Comparison of ENCODE assay signal across 8 mouse cellular contexts in genomic region chr11:62966765-62967633, GRCm38 (mm10). TPM values are rescaled to one million over a fixed set of nuclear protein-coding genes. Genes with fewer than 3 reads are reported as not detected.
DNase-seq lines count a peak whose midpoint lies in the region; ATAC-seq and TF ChIP-seq lines count a peak whose summit lies in the region.

No protein-coding gene starts in this region.

- peak overlapping the region; percentile 43 for H3K4me2 ChIP-seq in hindbrain, postnatal 0 days (ENCODE audit: low read depth, low read length)
- peak overlapping the region; percentile 45 for H3K4me2 ChIP-seq in midbrain, embryonic 14.5 days (ENCODE audit: low read length)

- H3K9me3 ChIP-seq in hindbrain, postnatal 0 days (ENCODE audit: low read length) = no peaks in the 10 kb centered on the region
- no peaks in the 10 kb centered on the region for H3K9me3 ChIP-seq in midbrain, embryonic 14.5 days (ENCODE audit: control insufficient read depth, low read length)

- no peaks in the 10 kb centered on the region for H3K4me1 ChIP-seq in hindbrain, postnatal 0 days (ENCODE audit: insufficient read depth, low read length)
- 0 out of 2 replicates have a peak, but pooled peaks cover 10% of the 10 kb centered on the region for H3K4me1 ChIP-seq in midbrain, embryonic 14.5 days (ENCODE audit: control insufficient read depth, insufficient read depth, low read length)

- no peaks in the 10 kb centered on the region for H3K27me3 ChIP-seq in hindbrain, postnatal 0 days (ENCODE audit: insufficient read depth, low read length)
- no peaks in the 10 kb centered on the region for H3K27me3 ChIP-seq in midbrain, embryonic 14.5 days (ENCODE audit: control insufficient read depth, insufficient read depth, low read length)

- WGBS in hindbrain, postnatal 0 days = 5% methylated on average over 27 of the region's 27 CpGs
- WGBS in midbrain, embryonic 14.5 days = 5% methylated on average over 27 of the region's 27 CpGs

- ATAC-seq in hindbrain, postnatal 0 days = peak; percentile 95
- no peak for ATAC-seq in midbrain, embryonic 14.5 days (ENCODE audit: low FRiP score, low TSS enrichment)
- no peak for ATAC-seq in CD4-positive, CD25-positive, alpha-beta regulatory T cell, adult 4 months

- intact Hi-C loops in gastrocnemius, postnatal 14 days (cut with DNase I; ENCODE audit: low total_unique reads) = no loop called here
- intact Hi-C loops in left cerebral cortex, postnatal 4 days (cut with DNase I) = no loop called here

- TF ChIP-seq CTCF in hindbrain, postnatal 0 days (IDR thresholded peaks at IDR 0.05; ENCODE audit: low read depth) = peak; percentile 19; the same call in 1 of the 2 replicates

- DNase-seq in NIH3T3 (ENCODE audit: low read depth) = peak; percentile 89
- peak; percentile 77 for DNase-seq in embryo, embryonic 11 days
- peak; percentile 84 for DNase-seq in gastrocnemius, postnatal 14 days
- peak; percentile 64 for DNase-seq in hindbrain, postnatal 0 days (ENCODE audit: low spot score)
- peak; percentile 48 for DNase-seq in left cerebral cortex, postnatal 4 days
- DNase-seq in midbrain, embryonic 14.5 days = peak; percentile 62
- DNase-seq in urinary bladder, postnatal 36 days (ENCODE audit: low spot score in 2 of 2) = peak; percentile 32 to 50

- peak overlapping the region; percentile 88 for H3K27ac ChIP-seq in hindbrain, postnatal 0 days
- peak overlapping the region; percentile 69 for H3K27ac ChIP-seq in midbrain, embryonic 14.5 days (replicated peaks; ENCODE audit: low read depth, low read length)

- H3K36me3 ChIP-seq in hindbrain, postnatal 0 days (ENCODE audit: insufficient read depth, low read length) = no peaks in the 10 kb centered on the region
- no peaks in the 10 kb centered on the region for H3K36me3 ChIP-seq in midbrain, embryonic 14.5 days (ENCODE audit: control insufficient read depth, insufficient read depth, low read length)

- H3K4me3 ChIP-seq in hindbrain, postnatal 0 days (ENCODE audit: low read length) = peak overlapping the region; percentile 12
- peak overlapping the region; percentile 18; the same call in 1 of the 2 replicates for H3K4me3 ChIP-seq in midbrain, embryonic 14.5 days (replicated peaks; ENCODE audit: low read depth, low read length)

- H3K9ac ChIP-seq in hindbrain, postnatal 0 days (replicated peaks; ENCODE audit: low read length) = peak overlapping the region; percentile 18; the same call in 1 of the 2 replicates
- H3K9ac ChIP-seq in midbrain, embryonic 14.5 days (replicated peaks; ENCODE audit: low read length) = peak overlapping the region; percentile 34; the same call in 1 of the 2 replicates

RNA-seq across cellular contexts. Expression of gene Cdrt4, which starts 16.0 kb away (rescaled TPM):
- not detected for total RNA-seq in gastrocnemius, postnatal 14 days (2021)
- not detected in 2 replicates for total RNA-seq in hindbrain, postnatal 0 days (2014; rRNA removed)
- 0.26 and 0.35 TPM in 2 replicates for polyA plus RNA-seq in hindbrain, postnatal 0 days (2015; fragmentation: Nextera tagmentation; extraction: Ambion mirVana)
- not detected for total RNA-seq in left cerebral cortex, postnatal 4 days (2021)
- not detected in 2 replicates for polyA plus RNA-seq in midbrain, embryonic 14.5 days (2014; fragmentation: Nextera tagmentation; extraction: Ambion mirVana)
- polyA plus RNA-seq in CD4-positive, CD25-positive, alpha-beta regulatory T cell, adult 4 months (2017; shearing (Covaris generic)) = not detected
